Mouse (Mus musculus): ENCODE results near the gene Lypd3.

DNA sequence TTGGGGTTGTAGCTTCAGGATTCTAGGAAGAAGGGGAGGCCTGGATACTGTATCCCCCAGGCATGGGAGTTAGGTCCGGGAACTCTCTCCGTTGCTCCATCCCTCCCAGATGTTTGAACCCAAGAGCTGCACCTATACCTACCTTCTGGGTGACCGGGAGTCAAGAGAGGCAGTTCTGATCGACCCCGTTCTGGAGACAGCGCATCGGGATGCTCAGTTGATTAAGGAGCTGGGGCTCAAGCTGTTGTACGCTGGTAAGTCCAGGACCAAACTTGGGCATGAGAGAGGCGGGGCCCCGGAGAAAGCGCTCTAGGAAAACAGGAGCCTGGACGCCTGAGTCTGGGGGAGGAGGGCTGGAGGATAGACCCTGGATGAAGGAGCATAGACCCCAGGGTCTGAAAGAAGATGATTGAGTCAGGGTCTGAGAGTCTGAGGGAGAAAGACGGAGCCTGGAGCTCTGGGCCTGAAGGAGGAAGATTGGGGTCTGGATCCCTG lies 42.0 kb upstream of the Lypd3 start:
- TF ChIP-seq POLR2A (IDR thresholded peaks at IDR 0.05; ENCODE audit: low read depth, low read length): no peak
- TF ChIP-seq CTCF (IDR thresholded peaks at IDR 0.05; ENCODE audit: borderline replicate concordance, insufficient read depth, low read length): no peak

All from embryonic fibroblast, embryonic 13.5 days (primary cell).